Mouse (Mus musculus): ENCODE results near the gene Fam102a. TPM values are rescaled to one million over a fixed set of nuclear protein-coding genes. Genes with fewer than 3 reads are reported as not detected.
A peak's percentile ranks its signal among the peaks of the same experiment; 100 is the strongest.

Fam102a gene
- polyA plus RNA-seq, 1 experiment from 2014 or later: 7.6 TPM

DNA sequence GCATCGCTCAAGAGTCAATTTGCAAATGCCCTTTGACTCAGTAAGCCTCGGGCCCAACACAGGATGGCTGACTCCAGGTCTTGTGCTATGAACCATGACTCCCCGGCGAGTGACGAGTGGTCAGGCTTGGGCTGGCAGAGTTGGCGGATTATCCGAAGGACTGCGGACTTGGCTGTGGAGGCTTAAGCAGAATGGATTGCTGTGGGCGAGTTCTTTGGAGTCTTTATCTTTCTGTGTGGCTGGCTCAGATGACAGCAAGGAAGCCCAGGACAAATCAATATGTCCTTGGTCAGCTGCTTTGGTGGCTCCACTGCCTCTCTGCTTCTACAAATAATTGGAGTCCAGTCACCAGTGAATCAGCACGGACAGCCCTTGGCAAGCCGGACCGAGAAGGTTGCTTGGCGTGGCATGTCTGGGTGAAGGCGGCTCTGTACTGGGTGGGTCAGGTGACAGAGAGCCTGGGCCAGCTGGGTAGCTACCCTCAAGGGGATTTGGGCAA is 7.6 kb upstream of the Fam102a start:
- 75% methylated on average over 14 of the region's 14 CpGs for WGBS
- no peaks in the 10 kb centered on the region for H3K9me3 ChIP-seq (ENCODE audit: control insufficient read depth, low read length)
- H3K4me3 ChIP-seq (ENCODE audit: low read length): no peak overlapping the region
- H3K4me1 ChIP-seq (ENCODE audit: control insufficient read depth, insufficient read depth, low read length): peaks cover 6% of the 10 kb centered on the region
- no peaks in the 10 kb centered on the region for H3K36me3 ChIP-seq (ENCODE audit: control insufficient read depth, insufficient read depth, low read length)
- ATAC-seq: no peak
- no peak overlapping the region for H3K27ac ChIP-seq (ENCODE audit: low read length)
- no peak overlapping the region for H3K9ac ChIP-seq (ENCODE audit: low read depth, low read length)
- H3K4me2 ChIP-seq (ENCODE audit: low read depth, low read length): no peak overlapping the region
- H3K27me3 ChIP-seq (replicated peaks; ENCODE audit: control insufficient read depth, insufficient read depth, low read length): no peaks in the 10 kb centered on the region

DNA sequence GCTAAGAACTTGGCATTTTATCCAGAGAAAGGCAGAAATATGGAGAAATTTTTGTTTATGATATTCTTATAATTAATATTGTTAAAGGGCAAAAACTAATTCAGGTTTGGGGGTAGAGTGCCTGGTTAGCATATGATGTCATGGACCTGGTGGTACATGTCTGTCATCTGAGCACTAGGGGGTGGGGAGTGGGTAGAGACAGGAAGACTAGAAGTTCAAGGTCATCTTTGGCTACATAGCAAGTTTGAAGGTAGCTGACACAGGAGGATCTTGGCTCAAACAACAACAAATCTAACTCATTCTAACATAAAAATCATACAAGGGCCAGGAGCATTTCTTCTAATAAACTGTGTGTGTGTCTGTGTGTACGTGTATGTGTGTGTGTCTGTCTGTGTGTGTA is 6.8 kb upstream of the Fam102a start:
- Histone ChIP-seq H3K9me3 (ENCODE audit: control insufficient read depth, low read length) (no peaks in the 10 kb centered on the region), H3K27ac (ENCODE audit: low read length) (no peak overlapping the region)
- 79% methylated on average over 1 of the region's 1 CpGs for WGBS

DNA sequence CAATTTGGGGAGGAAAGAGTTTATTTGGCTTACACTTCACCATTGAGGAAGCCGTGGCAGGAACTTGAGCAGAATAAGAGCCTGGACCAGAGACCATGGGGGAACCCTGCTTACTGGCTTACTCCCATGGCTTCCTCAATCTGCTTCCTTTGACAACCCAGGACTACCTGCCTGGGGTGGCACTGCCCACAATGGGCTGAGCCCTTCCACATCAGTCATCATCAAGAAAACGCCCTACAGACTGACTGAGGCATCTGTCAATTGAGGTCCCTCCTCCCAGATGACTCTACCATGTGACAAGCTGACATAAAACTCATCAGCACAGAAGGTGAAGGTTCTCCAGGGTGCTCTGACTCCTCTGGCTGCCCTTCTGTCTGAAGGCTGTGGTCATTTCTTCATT is 4.7 kb upstream of the Fam102a start:
- Histone ChIP-seq H3K9me3 (ENCODE audit: control insufficient read depth, low read length) (no peaks in the 10 kb centered on the region), H3K9ac (ENCODE audit: low read depth, low read length) (no peak overlapping the region), H3K36me3 (ENCODE audit: control insufficient read depth, insufficient read depth, low read length) (no peaks in the 10 kb centered on the region), H3K4me3 (ENCODE audit: low read length) (no peak overlapping the region), H3K27me3 (replicated peaks; ENCODE audit: control insufficient read depth, insufficient read depth, low read length) (no peaks in the 10 kb centered on the region), H3K27ac (ENCODE audit: low read length) (no peak overlapping the region), H3K4me1 (ENCODE audit: control insufficient read depth, insufficient read depth, low read length) (peaks cover 9% of the 10 kb centered on the region), H3K4me2 (ENCODE audit: low read depth, low read length) (no peak overlapping the region)
- WGBS: 74% methylated on average over 2 of the region's 2 CpGs
- ATAC-seq: no peak

More for the DNA sequence above, 6.8 kb upstream of the Fam102a start:
- no peak for ATAC-seq
- Histone ChIP-seq H3K4me1 (ENCODE audit: control insufficient read depth, insufficient read depth, low read length) (peaks cover 4% of the 10 kb centered on the region), H3K4me2 (ENCODE audit: low read depth, low read length) (no peak overlapping the region), H3K36me3 (ENCODE audit: control insufficient read depth, insufficient read depth, low read length) (no peaks in the 10 kb centered on the region), H3K4me3 (ENCODE audit: low read length) (no peak overlapping the region), H3K9ac (ENCODE audit: low read depth, low read length) (no peak overlapping the region), H3K27me3 (replicated peaks; ENCODE audit: control insufficient read depth, insufficient read depth, low read length) (no peaks in the 10 kb centered on the region)

DNA sequence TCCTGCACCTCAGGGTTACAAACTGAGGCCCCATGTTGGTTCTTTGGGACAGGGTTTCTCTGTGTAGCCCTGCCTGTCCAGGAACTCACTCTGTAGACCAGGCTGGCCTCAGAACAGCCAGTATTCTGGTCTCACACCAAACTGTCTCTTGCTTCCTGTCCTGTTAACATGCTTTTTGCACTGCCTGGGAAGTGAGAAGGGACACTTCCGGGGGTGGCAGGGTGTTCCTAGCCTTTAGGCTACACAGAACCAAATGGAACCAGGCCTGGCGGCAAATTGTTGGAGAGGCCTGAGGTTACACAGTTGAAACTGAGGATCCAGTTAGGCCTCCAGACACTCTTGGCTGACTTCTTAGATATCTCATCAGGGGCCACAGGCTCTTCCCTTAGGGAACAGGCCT is 2.0 kb upstream of the Fam102a start:
- no peak for ATAC-seq
- no peak overlapping the region for H3K4me3 ChIP-seq (ENCODE audit: low read length)
- H3K4me2 ChIP-seq (ENCODE audit: low read depth, low read length): no peak overlapping the region
- no peak overlapping the region for H3K27ac ChIP-seq (ENCODE audit: low read length)
- H3K9ac ChIP-seq (ENCODE audit: low read depth, low read length): no peak overlapping the region
- peaks cover 26% of the 10 kb centered on the region for H3K4me1 ChIP-seq (ENCODE audit: control insufficient read depth, insufficient read depth, low read length)
- no peaks in the 10 kb centered on the region for H3K27me3 ChIP-seq (replicated peaks; ENCODE audit: control insufficient read depth, insufficient read depth, low read length)
- 87% methylated on average over 2 of the region's 2 CpGs for WGBS
- H3K9me3 ChIP-seq (ENCODE audit: control insufficient read depth, low read length): no peaks in the 10 kb centered on the region
- H3K36me3 ChIP-seq (ENCODE audit: control insufficient read depth, insufficient read depth, low read length): no peaks in the 10 kb centered on the region

DNA sequence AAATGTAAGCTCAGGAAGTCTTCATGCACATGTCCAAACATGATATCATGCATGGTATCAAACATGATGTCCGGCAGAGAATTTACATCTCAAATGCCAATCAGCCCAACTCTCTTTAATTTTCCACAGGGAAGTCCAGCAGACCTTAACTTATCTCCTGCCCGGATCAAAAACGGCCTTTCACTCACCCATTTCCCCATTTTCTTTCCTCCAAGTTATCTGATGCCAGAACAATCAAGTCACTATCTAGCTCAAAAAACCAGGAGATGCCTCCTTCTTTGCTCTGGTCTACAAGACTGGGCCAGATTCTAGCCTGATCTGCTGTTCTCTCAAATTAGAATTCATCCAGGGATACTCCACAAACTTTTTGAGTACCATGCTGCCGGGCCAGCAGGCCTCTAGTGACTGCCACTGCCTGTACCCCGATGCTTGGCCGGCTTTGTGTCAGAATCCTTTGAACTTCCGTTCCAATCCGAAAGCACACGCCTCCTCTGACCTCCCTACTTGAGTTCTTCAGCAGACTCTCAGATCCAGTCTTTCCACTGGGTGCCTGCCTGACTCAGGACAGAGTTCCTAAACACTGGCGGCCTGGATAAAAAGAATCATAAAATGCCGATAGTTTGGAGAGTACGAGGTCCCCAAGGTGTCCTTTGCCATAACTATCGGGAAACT is 935 bp upstream of the Fam102a start:
- Histone ChIP-seq H3K9ac (ENCODE audit: low read depth, low read length) (peak overlapping the region; percentile 75), H3K36me3 (ENCODE audit: control insufficient read depth, insufficient read depth, low read length) (no peaks in the 10 kb centered on the region), H3K4me3 (ENCODE audit: low read length) (peak overlapping the region; percentile 80), H3K4me2 (ENCODE audit: low read depth, low read length) (peak overlapping the region; percentile 75), H3K9me3 (ENCODE audit: control insufficient read depth, low read length) (no peaks in the 10 kb centered on the region), H3K27me3 (replicated peaks; ENCODE audit: control insufficient read depth, insufficient read depth, low read length) (no peaks in the 10 kb centered on the region), H3K4me1 (ENCODE audit: control insufficient read depth, insufficient read depth, low read length) (peaks cover 37% of the 10 kb centered on the region), H3K27ac (ENCODE audit: low read length) (peak overlapping the region; percentile 97)
- ATAC-seq: peak; percentile 12
- 10% methylated on average over 13 of the region's 13 CpGs for WGBS

DNA sequence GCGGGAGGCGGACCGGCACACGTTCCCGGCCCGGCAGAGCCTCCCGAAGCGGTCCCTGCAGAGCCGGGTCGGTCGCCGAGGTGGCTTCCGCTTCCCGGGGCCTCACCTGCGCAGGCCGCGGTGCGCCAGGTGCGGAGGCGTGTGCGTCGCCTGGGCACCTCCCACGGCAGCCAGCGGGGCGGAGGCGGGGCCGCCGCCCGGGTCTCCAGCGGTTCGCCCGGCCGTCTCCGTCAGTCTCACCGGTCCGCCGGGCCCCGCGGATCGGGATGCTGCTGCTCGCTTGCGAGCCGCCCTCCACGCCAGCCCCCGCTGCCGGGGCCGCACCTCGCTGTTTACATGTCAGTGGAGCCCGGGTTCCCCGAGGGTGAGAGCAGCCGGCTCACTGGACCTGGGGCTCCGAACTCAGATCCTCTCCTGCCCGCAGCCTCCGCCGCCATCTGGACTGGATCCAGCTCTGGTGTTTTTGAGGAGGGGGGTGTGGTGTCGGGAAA is 414 bp downstream of the Fam102a start:
- peak overlapping the region; percentile 99 for H3K27ac ChIP-seq (ENCODE audit: low read length)
- WGBS: under 1% methylated on average over 56 of the region's 56 CpGs
- peaks cover 50% of the 10 kb centered on the region for H3K4me1 ChIP-seq (ENCODE audit: control insufficient read depth, insufficient read depth, low read length)
- H3K4me2 ChIP-seq (ENCODE audit: low read depth, low read length): peak overlapping the region; percentile 88
- peak overlapping the region; percentile 80 for H3K4me3 ChIP-seq (ENCODE audit: low read length)
- H3K36me3 ChIP-seq (ENCODE audit: control insufficient read depth, insufficient read depth, low read length): no peaks in the 10 kb centered on the region
- no peaks in the 10 kb centered on the region for H3K9me3 ChIP-seq (ENCODE audit: control insufficient read depth, low read length)
- H3K9ac ChIP-seq (ENCODE audit: low read depth, low read length): peak overlapping the region; percentile 92
- ATAC-seq: peak; percentile 83
- H3K27me3 ChIP-seq (replicated peaks; ENCODE audit: control insufficient read depth, insufficient read depth, low read length): no peaks in the 10 kb centered on the region

DNA sequence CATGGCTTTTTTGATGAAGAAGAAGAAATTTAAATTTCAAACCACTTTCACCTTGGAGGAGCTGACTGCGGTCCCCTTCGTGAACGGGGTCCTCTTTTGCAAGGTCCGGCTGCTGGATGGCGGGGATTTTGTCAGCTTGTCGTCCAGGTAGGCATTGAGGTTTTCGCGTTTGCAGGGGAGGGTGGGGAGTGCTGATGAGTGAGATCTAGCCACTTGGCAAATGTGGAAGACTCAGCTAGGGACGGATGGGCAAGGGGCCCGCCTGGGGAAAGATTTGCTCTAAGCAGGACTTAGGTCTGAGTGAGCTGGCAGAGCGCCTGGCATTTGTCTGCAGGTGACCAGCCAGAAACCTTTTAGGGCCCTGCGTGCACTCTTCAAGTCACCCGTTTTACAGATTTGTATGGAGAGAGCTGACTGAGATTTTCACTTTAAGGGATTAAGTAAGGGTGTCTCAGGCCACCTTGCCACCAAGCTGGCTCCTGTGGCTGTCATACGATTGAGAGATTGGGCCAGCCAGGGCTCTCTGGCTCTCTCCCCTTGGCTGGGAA is 1.0 kb downstream of the Fam102a start:
- Histone ChIP-seq H3K9me3 (ENCODE audit: control insufficient read depth, low read length) (no peaks in the 10 kb centered on the region), H3K4me3 (ENCODE audit: low read length) (peak overlapping the region; percentile 80), H3K27ac (ENCODE audit: low read length) (peak overlapping the region; percentile 99), H3K4me2 (ENCODE audit: low read depth, low read length) (peak overlapping the region; percentile 88), H3K4me1 (ENCODE audit: control insufficient read depth, insufficient read depth, low read length) (peaks cover 55% of the 10 kb centered on the region), H3K36me3 (ENCODE audit: control insufficient read depth, insufficient read depth, low read length) (no peaks in the 10 kb centered on the region), H3K27me3 (replicated peaks; ENCODE audit: control insufficient read depth, insufficient read depth, low read length) (no peaks in the 10 kb centered on the region), H3K9ac (ENCODE audit: low read depth, low read length) (peak overlapping the region; percentile 92)
- ATAC-seq: no peak
- WGBS: 1% methylated on average over 14 of the region's 14 CpGs

DNA sequence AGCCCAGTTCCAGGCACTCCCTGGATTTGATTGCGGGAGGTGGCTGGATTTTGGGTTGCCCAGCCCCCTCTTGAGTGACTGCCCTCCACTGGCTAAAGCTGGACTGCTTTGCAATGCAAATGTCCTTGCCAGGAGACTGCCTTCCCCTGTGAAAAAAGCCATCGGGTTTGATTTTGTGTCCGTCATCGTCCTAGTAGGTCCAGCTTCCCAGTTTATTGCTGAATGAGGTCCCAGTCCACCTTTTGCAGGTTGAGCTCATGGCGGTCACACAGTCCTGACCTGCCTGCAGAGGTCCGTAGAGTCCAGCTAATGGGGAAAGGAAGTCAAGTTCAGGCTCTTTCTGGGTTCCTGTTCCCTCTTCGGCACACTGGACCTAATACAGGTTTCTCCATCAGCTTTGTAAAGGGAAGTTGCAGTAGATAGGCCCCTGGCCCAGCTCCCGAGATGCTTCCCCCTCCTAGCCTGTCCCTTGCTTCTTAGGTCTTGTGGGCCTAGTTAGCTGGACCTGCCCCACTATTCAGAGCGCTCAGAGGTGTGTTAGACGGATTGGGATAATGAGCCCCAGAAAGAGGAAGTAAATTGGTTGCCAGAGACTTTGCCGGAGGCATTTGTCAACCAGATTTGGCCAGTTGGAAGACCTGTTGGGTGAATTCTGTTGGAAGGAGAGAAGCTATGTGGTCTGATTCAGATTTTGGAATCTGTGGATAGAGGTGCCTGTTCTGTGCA is 1.7 kb downstream of the Fam102a start:
- Histone ChIP-seq H3K9ac (ENCODE audit: low read depth, low read length) (peak overlapping the region; percentile 92), H3K4me1 (ENCODE audit: control insufficient read depth, insufficient read depth, low read length) (peaks cover 56% of the 10 kb centered on the region), H3K27me3 (replicated peaks; ENCODE audit: control insufficient read depth, insufficient read depth, low read length) (no peaks in the 10 kb centered on the region), H3K4me2 (ENCODE audit: low read depth, low read length) (peak overlapping the region; percentile 88), H3K27ac (ENCODE audit: low read length) (peak overlapping the region; percentile 99), H3K9me3 (ENCODE audit: control insufficient read depth, low read length) (no peaks in the 10 kb centered on the region), H3K36me3 (ENCODE audit: control insufficient read depth, insufficient read depth, low read length) (no peaks in the 10 kb centered on the region), H3K4me3 (ENCODE audit: low read length) (peak overlapping the region; percentile 80)
- no peak for ATAC-seq
- WGBS: 6% methylated on average over 11 of the region's 11 CpGs

DNA sequence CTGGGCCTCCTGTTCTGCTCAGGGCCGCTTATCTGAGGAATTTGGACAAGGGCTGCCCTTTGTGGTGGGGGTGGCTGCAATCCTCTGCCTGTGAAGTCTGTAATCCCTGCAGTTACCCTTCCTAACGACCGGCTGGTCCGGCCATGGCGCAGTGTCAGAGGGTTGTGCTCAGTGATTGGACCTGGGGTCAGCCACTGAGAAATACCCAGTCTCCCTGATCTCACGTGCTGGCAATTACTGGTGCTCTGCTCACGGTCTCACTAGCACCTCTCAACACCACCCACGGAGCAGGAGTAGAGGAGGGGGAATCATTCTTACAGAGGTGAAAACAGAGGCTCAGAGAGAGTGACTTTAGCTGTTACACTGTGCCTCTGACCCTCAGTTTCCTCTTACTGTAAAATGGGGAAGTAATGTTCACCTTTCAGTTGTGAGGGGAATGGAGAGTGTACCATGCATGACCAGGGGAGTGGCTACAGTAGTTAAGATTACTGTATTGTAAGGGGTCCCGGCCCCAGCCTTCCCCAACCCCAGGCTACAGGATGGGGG is 2.3 kb downstream of the Fam102a start:
- Histone ChIP-seq H3K9me3 (ENCODE audit: control insufficient read depth, low read length) (no peaks in the 10 kb centered on the region), H3K27ac (ENCODE audit: low read length) (peak overlapping the region; percentile 99), H3K36me3 (ENCODE audit: control insufficient read depth, insufficient read depth, low read length) (no peaks in the 10 kb centered on the region), H3K4me1 (ENCODE audit: control insufficient read depth, insufficient read depth, low read length) (peaks cover 61% of the 10 kb centered on the region), H3K27me3 (replicated peaks; ENCODE audit: control insufficient read depth, insufficient read depth, low read length) (no peaks in the 10 kb centered on the region), H3K9ac (ENCODE audit: low read depth, low read length) (peak overlapping the region; percentile 92), H3K4me2 (ENCODE audit: low read depth, low read length) (peak overlapping the region; percentile 88), H3K4me3 (ENCODE audit: low read length) (peak overlapping the region; percentile 80)
- no peak for ATAC-seq
- 13% methylated on average over 9 of the region's 9 CpGs for WGBS
